Mouse (Mus musculus): ENCODE data around the gene Klb. TPM values are rescaled to one million over a fixed set of nuclear protein-coding genes. Genes with fewer than 3 reads are reported as not detected.
"Not testable (repeated sequence)": the region's sequence is repeated elsewhere in the genome, so short reads cannot be mapped to it uniquely, and the experiment has no call there.

Gene Klb
- 0.01 and 0.02 TPM in 2 replicates for polyA plus RNA-seq (2012)

GRCm38 (mm10) chr5:65348168-65348567 lies at the start of gene Klb:
Gene Klb, plus strand, starts transcription at chr5:65348314.
- peak within 1 kb of the TSS; percentile 53 for H3K4me3 ChIP-seq (replicated peaks)
- no peaks in the 10 kb centered on the region for H3K27me3 ChIP-seq (ENCODE audit: control insufficient read depth)
- TF ChIP-seq GATA1 (IDR thresholded peaks at IDR 0.05; ENCODE audit: low read length): no peak
- no peak for TF ChIP-seq TAL1 (IDR thresholded peaks at IDR 0.05; ENCODE audit: low read length)
- no peaks in the 10 kb centered on the region for H3K4me1 ChIP-seq (ENCODE audit: control insufficient read depth)
- no peaks in the 10 kb centered on the region for H3K36me3 ChIP-seq (ENCODE audit: control insufficient read depth)
- H3K9me3 ChIP-seq (ENCODE audit: control insufficient read depth, low read length): no peaks in the 10 kb centered on the region

- H3K27me3 ChIP-seq (ENCODE audit: control insufficient read depth); H3K9me3 ChIP-seq (ENCODE audit: control insufficient read depth, low read length); H3K4me3 ChIP-seq (replicated peaks): not testable (repeated sequence)
- Histone ChIP-seq H3K4me1 (ENCODE audit: control insufficient read depth) (peaks cover 25% of the 10 kb centered on the region), H3K36me3 (ENCODE audit: control insufficient read depth) (peaks cover 97% of the 10 kb centered on the region)
These were observed 48.5 kb upstream of the Klb start for GRCm38 (mm10) chr5:65299623-65300022.

GRCm38 (mm10) chr5:65300121-65300520 lies 48.0 kb upstream of the Klb start:
- H3K36me3 ChIP-seq (ENCODE audit: control insufficient read depth): peaks cover 97% of the 10 kb centered on the region
- TF ChIP-seq GATA1 (IDR thresholded peaks at IDR 0.05; ENCODE audit: low read length): no peak
- no peak for TF ChIP-seq TAL1 (IDR thresholded peaks at IDR 0.05; ENCODE audit: low read length)

GRCm38 (mm10) chr5:65305516-65305915 lies 42.6 kb upstream of the Klb start:
- no peak for TF ChIP-seq GATA1 (IDR thresholded peaks at IDR 0.05; ENCODE audit: low read length)
- TF ChIP-seq TAL1 (IDR thresholded peaks at IDR 0.05; ENCODE audit: low read length): no peak
- Histone ChIP-seq H3K36me3 (ENCODE audit: control insufficient read depth) (peaks cover 90% of the 10 kb centered on the region), H3K9me3 (ENCODE audit: control insufficient read depth, low read length) (no peaks in the 10 kb centered on the region), H3K27me3 (ENCODE audit: control insufficient read depth) (no peaks in the 10 kb centered on the region), H3K4me3 (replicated peaks) (no peak overlapping the region), H3K4me1 (ENCODE audit: control insufficient read depth) (peaks cover 4% of the 10 kb centered on the region)

More at GRCm38 (mm10) chr5:65300121-65300520, 48.0 kb upstream of the Klb start:
- H3K27me3 ChIP-seq (ENCODE audit: control insufficient read depth): no peaks in the 10 kb centered on the region
- H3K4me3 ChIP-seq (replicated peaks): no peak overlapping the region
- H3K4me1 ChIP-seq (ENCODE audit: control insufficient read depth): peaks cover 25% of the 10 kb centered on the region
- no peaks in the 10 kb centered on the region for H3K9me3 ChIP-seq (ENCODE audit: control insufficient read depth, low read length)

GRCm38 (mm10) chr5:65308208-65308607 lies 39.9 kb upstream of the Klb start:
- Histone ChIP-seq H3K4me3 (replicated peaks) (no peak overlapping the region), H3K36me3 (ENCODE audit: control insufficient read depth) (peaks cover 92% of the 10 kb centered on the region), H3K9me3 (ENCODE audit: control insufficient read depth, low read length) (no peaks in the 10 kb centered on the region), H3K4me1 (ENCODE audit: control insufficient read depth) (no peaks in the 10 kb centered on the region), H3K27me3 (ENCODE audit: control insufficient read depth) (no peaks in the 10 kb centered on the region)
- no peak for TF ChIP-seq GATA1 (IDR thresholded peaks at IDR 0.05; ENCODE audit: low read length)
- no peak for TF ChIP-seq TAL1 (IDR thresholded peaks at IDR 0.05; ENCODE audit: low read length)

- Histone ChIP-seq H3K36me3 (ENCODE audit: control insufficient read depth) (peaks cover 89% of the 10 kb centered on the region), H3K27me3 (ENCODE audit: control insufficient read depth) (no peaks in the 10 kb centered on the region), H3K4me1 (ENCODE audit: control insufficient read depth) (no peaks in the 10 kb centered on the region), H3K9me3 (ENCODE audit: control insufficient read depth, low read length) (no peaks in the 10 kb centered on the region), H3K4me3 (replicated peaks) (no peak overlapping the region)
- TF ChIP-seq TAL1 (IDR thresholded peaks at IDR 0.05; ENCODE audit: low read length): no peak
- TF ChIP-seq GATA1 (IDR thresholded peaks at IDR 0.05; ENCODE audit: low read length): no peak
These were observed 39.2 kb upstream of the Klb start for GRCm38 (mm10) chr5:65308866-65309265.

- Histone ChIP-seq H3K27me3 (ENCODE audit: control insufficient read depth) (no peaks in the 10 kb centered on the region), H3K36me3 (ENCODE audit: control insufficient read depth) (peaks cover 92% of the 10 kb centered on the region), H3K4me3 (replicated peaks) (no peak overlapping the region), H3K4me1 (ENCODE audit: control insufficient read depth) (peaks cover 3% of the 10 kb centered on the region; the same call in 1 of the 2 replicates), H3K9me3 (ENCODE audit: control insufficient read depth, low read length) (no peaks in the 10 kb centered on the region)
- TF ChIP-seq GATA1 (IDR thresholded peaks at IDR 0.05; ENCODE audit: low read length) (no peak), TAL1 (IDR thresholded peaks at IDR 0.05; ENCODE audit: low read length) (no peak)
These were observed 28.9 kb upstream of the Klb start for GRCm38 (mm10) chr5:65319176-65319575.

GRCm38 (mm10) chr5:65322165-65322564 lies 25.9 kb upstream of the Klb start:
- peaks cover 6% of the 10 kb centered on the region for H3K4me1 ChIP-seq (ENCODE audit: control insufficient read depth)
- peaks cover 80% of the 10 kb centered on the region for H3K36me3 ChIP-seq (ENCODE audit: control insufficient read depth)
- H3K4me3 ChIP-seq (replicated peaks): no peak overlapping the region
- no peaks in the 10 kb centered on the region for H3K9me3 ChIP-seq (ENCODE audit: control insufficient read depth, low read length)
- H3K27me3 ChIP-seq (ENCODE audit: control insufficient read depth): no peaks in the 10 kb centered on the region
- TF ChIP-seq GATA1 (IDR thresholded peaks at IDR 0.05; ENCODE audit: low read length) (no peak), TAL1 (IDR thresholded peaks at IDR 0.05; ENCODE audit: low read length) (no peak)

GRCm38 (mm10) chr5:65324271-65324670 lies 23.8 kb upstream of the Klb start:
- H3K4me3 ChIP-seq (replicated peaks): no peak overlapping the region
- H3K9me3 ChIP-seq (ENCODE audit: control insufficient read depth, low read length): no peaks in the 10 kb centered on the region
- no peaks in the 10 kb centered on the region for H3K27me3 ChIP-seq (ENCODE audit: control insufficient read depth)
- peaks cover 75% of the 10 kb centered on the region for H3K36me3 ChIP-seq (ENCODE audit: control insufficient read depth)
- H3K4me1 ChIP-seq (ENCODE audit: control insufficient read depth): peaks cover 9% of the 10 kb centered on the region
- TF ChIP-seq GATA1 (IDR thresholded peaks at IDR 0.05; ENCODE audit: low read length): no peak
- TF ChIP-seq TAL1 (IDR thresholded peaks at IDR 0.05; ENCODE audit: low read length): no peak

- no peak overlapping the region for H3K4me3 ChIP-seq (replicated peaks)
- peaks cover 72% of the 10 kb centered on the region for H3K36me3 ChIP-seq (ENCODE audit: control insufficient read depth)
- H3K9me3 ChIP-seq (ENCODE audit: control insufficient read depth, low read length): no peaks in the 10 kb centered on the region
- H3K4me1 ChIP-seq (ENCODE audit: control insufficient read depth): peaks cover 9% of the 10 kb centered on the region
- no peaks in the 10 kb centered on the region for H3K27me3 ChIP-seq (ENCODE audit: control insufficient read depth)
- TF ChIP-seq TAL1 (IDR thresholded peaks at IDR 0.05; ENCODE audit: low read length) (no peak), GATA1 (IDR thresholded peaks at IDR 0.05; ENCODE audit: low read length) (no peak)
These were observed 23.3 kb upstream of the Klb start for GRCm38 (mm10) chr5:65324758-65325355.

Data from erythroblast, embryonic 14.5 days (primary cell).